Mouse (Mus musculus): Measurements from ENCODE around the gene Zmynd8.

GRCm38 (mm10) chr2:165923715-165924114 is 24.9 kb upstream of the Zmynd8 start:
- TF ChIP-seq CTCF (IDR thresholded peaks at IDR 0.05; ENCODE audit: control insufficient read depth, insufficient read depth, insufficient replicate concordance, low read depth, low read length): no peak
- TF ChIP-seq POLR2A (IDR thresholded peaks at IDR 0.05; ENCODE audit: control insufficient read depth, low read depth, low read length): no peak
